Mouse (Mus musculus) liver, embryonic 15.5 days (tissue): Measurements from ENCODE around the gene Hectd3. TPM values are rescaled to one million over a fixed set of nuclear protein-coding genes. Genes with fewer than 3 reads are reported as not detected.

ENCODE experiments used
- ATAC-seq: fragments of 200-750 bp; cut with Nextera tagmentation; 2 replicates; pipeline ENCODE4 v1.8.0; 2017; ENCODE audit warnings: moderate number of reproducible peaks, mild to moderate bottlenecking, moderate library complexity; ENCODE audit not compliant: insufficient read depth
- H3K27ac ChIP-seq: fragments of 300-500 bp; sonication (generic); replicated peaks from 2 replicates; pipeline ENCODE4 v1.5.1; 2015; ENCODE audit warnings: mild to moderate bottlenecking, inconsistent platforms
- H3K27me3 ChIP-seq: fragments of 300-500 bp; sonication (generic); 2 replicates; pipeline ENCODE4 v1.6.1; 2015; ENCODE audit warnings: mild to moderate bottlenecking, inconsistent platforms
- H3K36me3 ChIP-seq: fragments of 300-500 bp; sonication (generic); replicated peaks from 2 replicates; pipeline ENCODE4 v1.6.1; 2015; ENCODE audit warnings: moderate library complexity, mild to moderate bottlenecking, inconsistent platforms
- H3K4me1 ChIP-seq: fragments of 300-500 bp; sonication (generic); replicated peaks from 2 replicates; pipeline ENCODE4 v1.6.1; 2015; ENCODE audit warnings: inconsistent platforms
- H3K4me2 ChIP-seq: fragments of 300-500 bp; sonication (generic); 2 replicates; pipeline ENCODE4 v1.6.1; 2015; ENCODE audit warnings: moderate library complexity, mild to moderate bottlenecking, inconsistent platforms
- H3K4me3 ChIP-seq: fragments of 300-500 bp; sonication (generic); replicated peaks from 2 replicates; pipeline ENCODE4 v1.5.1; 2015; ENCODE audit warnings: mild to moderate bottlenecking, inconsistent platforms
- H3K9ac ChIP-seq: fragments of 300-500 bp; sonication (generic); 2 replicates; pipeline ENCODE4 v1.6.1; 2015; ENCODE audit warnings: moderate library complexity, mild to moderate bottlenecking, inconsistent platforms
- H3K9me3 ChIP-seq: fragments of 300-500 bp; sonication (generic); replicated peaks from 2 replicates; pipeline ENCODE4 v1.6.1; 2016; ENCODE audit warnings: inconsistent platforms
- WGBS: fragments of 180-500 bp; shearing (Covaris S2); methylation state at CpG from one replicate; pipeline ENCODE4 v1.1.7; 2015; ENCODE audit warnings: mixed read lengths; ENCODE audit not compliant: insufficient replicate concordance; 5-methylcytosine and 5-hydroxymethylcytosine counted together
- polyA plus RNA-seq: library from polyadenylated mRNA; unstranded; fragments of >200 nt; fragmentation: Nextera tagmentation; extraction: Ambion mirVana; gene quantifications from 2 replicates; pipeline ENCODE4 v1.2.1, GENCODE M21; 2015

Hectd3 gene
- 8.1 and 8.3 TPM in 2 replicates for polyA plus RNA-seq

GRCm38 (mm10) chr4:116995131-116995797 lies at the start of gene Hectd3:
Gene Hectd3 (plus strand): TSS chr4:116995317.
- no peaks in the 10 kb centered on the region for H3K9me3 ChIP-seq
- peaks cover 55% of the 10 kb centered on the region for H3K4me1 ChIP-seq
- WGBS: under 1% methylated on average over 58 of the region's 58 CpGs
- peak within 1 kb of the TSS; percentile 98 for H3K4me3 ChIP-seq
- peak within 1 kb of the TSS; percentile 96 for H3K9ac ChIP-seq
- H3K27ac ChIP-seq: peak within 1 kb of the TSS; percentile 98
- no peaks in the 10 kb centered on the region for H3K27me3 ChIP-seq
- ATAC-seq: peak; percentile 61
- peaks cover 60% of the 10 kb centered on the region for H3K36me3 ChIP-seq
- H3K4me2 ChIP-seq: peak within 1 kb of the TSS; percentile 85

GRCm38 (mm10) chr4:116951642-116952041 lies 43.5 kb upstream of the Hectd3 start:
- ATAC-seq: no peak
- Histone ChIP-seq H3K4me2 (no peak overlapping the region), H3K9ac (no peak overlapping the region), H3K4me3 (no peak overlapping the region), H3K27me3 (no peaks in the 10 kb centered on the region), H3K27ac (no peak overlapping the region), H3K9me3 (no peaks in the 10 kb centered on the region), H3K4me1 (no peaks in the 10 kb centered on the region), H3K36me3 (no peaks in the 10 kb centered on the region)
- 23% methylated on average over 1 of the region's 1 CpGs for WGBS

- no peak overlapping the region for H3K27ac ChIP-seq
- 62% methylated on average over 7 of the region's 7 CpGs for WGBS
- no peak for ATAC-seq
Observed at GRCm38 (mm10) chr4:116954951-116955350, 40.2 kb upstream of the Hectd3 start.

GRCm38 (mm10) chr4:116976503-116976902 lies 18.6 kb upstream of the Hectd3 start:
- 32% methylated on average over 2 of the region's 2 CpGs for WGBS
- Histone ChIP-seq H3K4me2 (no peak overlapping the region), H3K36me3 (no peaks in the 10 kb centered on the region), H3K4me3 (no peak overlapping the region), H3K9ac (no peak overlapping the region), H3K4me1 (no peaks in the 10 kb centered on the region), H3K27ac (no peak overlapping the region), H3K27me3 (no peaks in the 10 kb centered on the region), H3K9me3 (no peaks in the 10 kb centered on the region)
- no peak for ATAC-seq

More at GRCm38 (mm10) chr4:116954951-116955350, 40.2 kb upstream of the Hectd3 start:
- H3K9me3 ChIP-seq: no peaks in the 10 kb centered on the region
- H3K4me2 ChIP-seq: no peak overlapping the region
- no peaks in the 10 kb centered on the region for H3K36me3 ChIP-seq
- no peaks in the 10 kb centered on the region for H3K4me1 ChIP-seq
- H3K27me3 ChIP-seq: no peaks in the 10 kb centered on the region
- no peak overlapping the region for H3K9ac ChIP-seq
- H3K4me3 ChIP-seq: no peak overlapping the region

GRCm38 (mm10) chr4:116985681-116986080 lies 9.4 kb upstream of the Hectd3 start:
- H3K27ac ChIP-seq: no peak overlapping the region
- 82% methylated on average over 7 of the region's 7 CpGs for WGBS
- 0 out of 2 replicates have a peak, but pooled peaks cover 12% of the 10 kb centered on the region for H3K4me1 ChIP-seq
- ATAC-seq: no peak
- H3K36me3 ChIP-seq: peaks cover 29% of the 10 kb centered on the region
- no peaks in the 10 kb centered on the region for H3K27me3 ChIP-seq
- H3K9ac ChIP-seq: no peak overlapping the region
- no peaks in the 10 kb centered on the region for H3K9me3 ChIP-seq
- H3K4me3 ChIP-seq: no peak overlapping the region
- H3K4me2 ChIP-seq: no peak overlapping the region

- Histone ChIP-seq H3K9ac (no peak overlapping the region), H3K36me3 (peaks cover 38% of the 10 kb centered on the region), H3K4me2 (no peak overlapping the region), H3K27ac (no peak overlapping the region), H3K4me3 (no peak overlapping the region), H3K4me1 (peaks cover 21% of the 10 kb centered on the region), H3K27me3 (no peaks in the 10 kb centered on the region), H3K9me3 (no peaks in the 10 kb centered on the region)
- peak; percentile 47; the same call in 1 of the 2 replicates for ATAC-seq
- WGBS: 52% methylated on average over 17 of the region's 17 CpGs
Observed at GRCm38 (mm10) chr4:116986400-116987121, 8.6 kb upstream of the Hectd3 start.

- H3K36me3 ChIP-seq: peaks cover 43% of the 10 kb centered on the region
- peaks cover 26% of the 10 kb centered on the region for H3K4me1 ChIP-seq
- 67% methylated on average over 5 of the region's 5 CpGs for WGBS
- no peaks in the 10 kb centered on the region for H3K27me3 ChIP-seq
- no peak overlapping the region for H3K4me3 ChIP-seq
- H3K9me3 ChIP-seq: no peaks in the 10 kb centered on the region
- H3K4me2 ChIP-seq: no peak overlapping the region
- ATAC-seq: no peak
- no peak overlapping the region for H3K9ac ChIP-seq
- no peak overlapping the region for H3K27ac ChIP-seq
Observed at GRCm38 (mm10) chr4:116987122-116987456, 8.0 kb upstream of the Hectd3 start.

- 83% methylated on average over 6 of the region's 6 CpGs for WGBS
- H3K4me1 ChIP-seq: peaks cover 45% of the 10 kb centered on the region
- no peak overlapping the region for H3K9ac ChIP-seq
- no peaks in the 10 kb centered on the region for H3K27me3 ChIP-seq
- H3K4me2 ChIP-seq: no peak overlapping the region
- ATAC-seq: no peak
- no peaks in the 10 kb centered on the region for H3K9me3 ChIP-seq
- peaks cover 54% of the 10 kb centered on the region for H3K36me3 ChIP-seq
- H3K4me3 ChIP-seq: no peak overlapping the region
- H3K27ac ChIP-seq: no peak overlapping the region
Observed at GRCm38 (mm10) chr4:116989731-116990130, 5.4 kb upstream of the Hectd3 start.

- WGBS: 10% methylated on average over 7 of the region's 7 CpGs
- ATAC-seq: no peak
Observed at GRCm38 (mm10) chr4:116991366-116991765, 3.8 kb upstream of the Hectd3 start.

GRCm38 (mm10) chr4:116993672-116994621 lies 1.2 kb upstream of the Hectd3 start, which contains the start of gene Urod:
Gene Urod (minus strand): TSS chr4:116994413.
- peak within 1 kb of the TSS; percentile 98 for H3K27ac ChIP-seq
- H3K4me2 ChIP-seq: peak within 1 kb of the TSS; percentile 85
- H3K27me3 ChIP-seq: no peaks in the 10 kb centered on the region
- WGBS: 1% methylated on average over 38 of the region's 38 CpGs
- H3K9me3 ChIP-seq: no peaks in the 10 kb centered on the region
- H3K36me3 ChIP-seq: peaks cover 60% of the 10 kb centered on the region
- peak within 1 kb of the TSS; percentile 96 for H3K9ac ChIP-seq
- ATAC-seq: peak; percentile 91
- H3K4me1 ChIP-seq: peaks cover 55% of the 10 kb centered on the region
- H3K4me3 ChIP-seq: peak within 1 kb of the TSS; percentile 98

More at GRCm38 (mm10) chr4:116991366-116991765, 3.8 kb upstream of the Hectd3 start:
- Histone ChIP-seq H3K4me1 (peaks cover 58% of the 10 kb centered on the region), H3K9me3 (no peaks in the 10 kb centered on the region), H3K9ac (peak overlapping the region; percentile 88; the same call in 1 of the 2 replicates), H3K4me2 (peak overlapping the region; percentile 79), H3K27ac (peak overlapping the region; percentile 98), H3K36me3 (peaks cover 54% of the 10 kb centered on the region), H3K4me3 (peak overlapping the region; percentile 98), H3K27me3 (no peaks in the 10 kb centered on the region)
